Mouse (Mus musculus) megakaryocyte, embryonic 14.5 days (primary cell): ENCODE data around the gene Capn15.

ENCODE experiments used
- FLI1 ChIP-seq: IDR thresholded peaks from 2 replicates; pipeline ENCODE4 v1.6.1; 2012; ENCODE audit warnings: low read length, inconsistent platforms, mixed read lengths
- GATA1 ChIP-seq: IDR thresholded peaks from 3 replicates; pipeline ENCODE4 v1.6.1; 2012; ENCODE audit warnings: mixed read lengths, low read length, inconsistent platforms, borderline replicate concordance

GRCm38 (mm10) chr17:26032037-26032436, 46.4 kb upstream of the Capn15 start:
- no peak for TF ChIP-seq FLI1
- TF ChIP-seq GATA1: no peak
